Mouse (Mus musculus): ENCODE results near the gene Sfxn3. TPM values are rescaled to one million over a fixed set of nuclear protein-coding genes. Genes with fewer than 3 reads are reported as not detected.
A peak's percentile ranks its signal among the peaks of the same experiment; 100 is the strongest.

The Sfxn3 gene
- total and polyA plus RNA-seq, 3 experiments = 5.0 to 10.6 TPM; not detected in 1

- Histone ChIP-seq H3K4me1 (ENCODE audit: control insufficient read depth in 1 of 2, insufficient read depth in 2 of 2, low read length in 2 of 2) (peaks cover 3 to 26% of the 10 kb centered on the region in 2 experiments), H3K36me3 (ENCODE audit: control insufficient read depth in 1 of 2, insufficient read depth in 2 of 2, low read length in 2 of 2) (peaks cover 5 to 22% of the 10 kb centered on the region in 2 experiments), H3K27ac (ENCODE audit: control insufficient read depth, low read depth, low read length) (peak within 1 kb of the TSS; percentile 78)
- peak; percentile 75 for TF ChIP-seq BHLHE40 (IDR thresholded peaks at IDR 0.05; ENCODE audit: borderline replicate concordance, low read depth, low read length)
- peak; percentile 99 for TF ChIP-seq MYC (IDR thresholded peaks at IDR 0.05; ENCODE audit: low read depth, low read length)
- TF ChIP-seq RAD21 (IDR thresholded peaks at IDR 0.05; ENCODE audit: low read depth, low read length) = no peak
- no peak for TF ChIP-seq GATA1 (IDR thresholded peaks at IDR 0.05; ENCODE audit: low read depth, low read length)
- peak; percentile 83; the same call in 1 of the 2 replicates for TF ChIP-seq MAZ (IDR thresholded peaks at IDR 0.05; ENCODE audit: low read depth, low read length)
- TF ChIP-seq UBTF (IDR thresholded peaks at IDR 0.05; ENCODE audit: borderline replicate concordance, insufficient read depth, low read depth, low read length) = 0 out of 2 replicates have a peak, but pooled peaks have one; percentile 31
- TF ChIP-seq ELF1 (IDR thresholded peaks at IDR 0.05; ENCODE audit: low read depth, low read length) = peak; percentile 93
- TF ChIP-seq MAFK (IDR thresholded peaks at IDR 0.05; ENCODE audit: borderline replicate concordance, low read depth, low read length) = no peak
- peak; percentile 99 for TF ChIP-seq MAX (IDR thresholded peaks at IDR 0.05; ENCODE audit: low read length)
- no peak for TF ChIP-seq CHD1 (IDR thresholded peaks at IDR 0.05; ENCODE audit: low read depth, low read length)
- TF ChIP-seq SIN3A (IDR thresholded peaks at IDR 0.05; ENCODE audit: low read length) = peak; percentile 100
- no peak for TF ChIP-seq ZKSCAN1 (IDR thresholded peaks at IDR 0.05; ENCODE audit: low read depth, low read length)
- TF ChIP-seq NELFE (IDR thresholded peaks at IDR 0.05; ENCODE audit: low read depth, low read length) = peak; percentile 91
- peak; percentile 57 for TF ChIP-seq ZMIZ1 (IDR thresholded peaks at IDR 0.05; ENCODE audit: low read depth, low read length)
- TF ChIP-seq KAT2A (conservative IDR thresholded peaks at IDR 0.05; ENCODE audit: low read depth, low read length) = peak; percentile 88
- peak; percentile 72; the same call in 1 of the 2 replicates for TF ChIP-seq E2F4 (IDR thresholded peaks at IDR 0.05; ENCODE audit: borderline replicate concordance, low read depth, low read length)
- TF ChIP-seq EP300 (IDR thresholded peaks at IDR 0.05; ENCODE audit: low read depth in 1 of 2, low read length in 2 of 2) = peak in 1 of 2 experiments; percentile 26; a peak in 1 of 4 replicates
- peak; percentile 93 for TF ChIP-seq POLR2AphosphoS2 (IDR thresholded peaks at IDR 0.05; ENCODE audit: low read length)
- no peak for TF ChIP-seq ZC3H11A (IDR thresholded peaks at IDR 0.05; ENCODE audit: low read depth, low read length)
- peak; percentile 97 for TF ChIP-seq HCFC1 (IDR thresholded peaks at IDR 0.05; ENCODE audit: low read depth, low read length)
- TF ChIP-seq GABPA (IDR thresholded peaks at IDR 0.05; ENCODE audit: low read depth, low read length) = no peak
- TF ChIP-seq USF1 (IDR thresholded peaks at IDR 0.05; ENCODE audit: low read depth, low read length) = peak; percentile 74
- TF ChIP-seq TCF12 (IDR thresholded peaks at IDR 0.05; ENCODE audit: low read depth, low read length) = peak; percentile 49; the same call in 1 of the 2 replicates
- peak; percentile 80 for TF ChIP-seq CHD2 (IDR thresholded peaks at IDR 0.05; ENCODE audit: low read length)
- TF ChIP-seq CTCF (IDR thresholded peaks at IDR 0.05 in 2 of 3, conservative IDR thresholded peaks at IDR 0.05 in 1 of 3; ENCODE audit: control insufficient read depth in 1 of 3, insufficient read depth in 1 of 3, low read depth in 2 of 3, low read length in 3 of 3, poor library complexity in 1 of 3, severe bottlenecking in 1 of 3) = peak in 1 of 3 experiments; percentile 1; a peak in 1 of 6 replicates
- no peak for TF ChIP-seq ZNF384 (IDR thresholded peaks at IDR 0.05; ENCODE audit: low read depth, low read length)
- TF ChIP-seq RCOR1 (IDR thresholded peaks at IDR 0.05; ENCODE audit: low read depth, low read length) = peak; percentile 73
- peak; percentile 58; the same call in 1 of the 2 replicates for TF ChIP-seq ETS1 (IDR thresholded peaks at IDR 0.05; ENCODE audit: low read depth, low read length)
- TF ChIP-seq MXI1 (IDR thresholded peaks at IDR 0.05; ENCODE audit: low read depth, low read length) = peak; percentile 100
- TF ChIP-seq POLR2AphosphoS5 (IDR thresholded peaks at IDR 0.05; ENCODE audit: borderline replicate concordance, low read depth, low read length) = no peak
- TF ChIP-seq MEF2A (IDR thresholded peaks at IDR 0.05; ENCODE audit: extremely low read depth, insufficient replicate concordance, low read depth, low read length, poor library complexity, severe bottlenecking) = 0 out of 2 replicates have a peak, but pooled peaks have one; percentile 5
- TF ChIP-seq USF2 (IDR thresholded peaks at IDR 0.05; ENCODE audit: borderline replicate concordance in 1 of 2, insufficient read depth in 1 of 2, low read depth in 1 of 2, low read length in 2 of 2) = no peak
- TF ChIP-seq JUND (IDR thresholded peaks at IDR 0.05; ENCODE audit: low read depth, low read length) = no peak
- peak; percentile 34; the same call in 1 of the 2 replicates for TF ChIP-seq NRF1 (IDR thresholded peaks at IDR 0.05; ENCODE audit: insufficient read depth, low read depth, low read length, poor library complexity, severe bottlenecking)
- no peak for TF ChIP-seq SMC3 (IDR thresholded peaks at IDR 0.05; ENCODE audit: low read depth, low read length)
Measured at GRCm38 (mm10) chr19:45005957-45006712, 41.2 kb upstream of the Sfxn3 start, which contains the start of gene Mrpl43. TSS of gene Mrpl43 (minus strand) at chr19:45006442.

More at GRCm38 (mm10) chr19:45005957-45006712, 41.2 kb upstream of the Sfxn3 start, which contains the start of gene Mrpl43:
- Histone ChIP-seq H3K9ac (ENCODE audit: control insufficient read depth, low read depth, low read length, poor library complexity, severe bottlenecking) (peak within 1 kb of the TSS; percentile 92), H3K79me2 (ENCODE audit: control insufficient read depth, insufficient read depth, low read length, poor library complexity) (peaks cover 36% of the 10 kb centered on the region), H3K27me3 (ENCODE audit: control insufficient read depth in 1 of 2, insufficient read depth in 2 of 2, low read length in 2 of 2) (no peaks in the 10 kb centered on the region), H3K9me3 (replicated peaks; ENCODE audit: insufficient read depth, low read length) (no peaks in the 10 kb centered on the region), H3K4me3 (ENCODE audit: control insufficient read depth in 1 of 2, insufficient read depth in 1 of 2, low read depth in 2 of 2, low read length in 2 of 2) (peak within 1 kb of the TSS; percentile 91 to 96)
- DNase-seq (ENCODE audit: low read depth, low spot score) = peak; percentile 97

Data from MEL (cell line).